Mouse (Mus musculus) E14TG2a.4 (cell line): ENCODE data around the gene Fam155a.

Experiments used
- CTCF ChIP-seq: conservative IDR thresholded peaks from 2 replicates; pipeline ENCODE4 v1.5.1; 2014; ENCODE audit warnings: low read length
- POU5F1 ChIP-seq: IDR thresholded peaks from 2 replicates; pipeline ENCODE4 v1.6.1; 2014; ENCODE audit warnings: low read length, borderline replicate concordance

GRCm38 (mm10) chr8:9471290-9471689, 299.7 kb downstream of the Fam155a start:
- TF ChIP-seq CTCF (no peak), POU5F1 (no peak)
